Mouse (Mus musculus): ENCODE results near the gene Strip1.

GRCm38 (mm10) chr3:107664641-107665040 is 33.1 kb upstream of the Strip1 start:
- no peak for TF ChIP-seq CTCF (IDR thresholded peaks at IDR 0.05; ENCODE audit: low read depth, low read length)
- no peak for TF ChIP-seq POLR2AphosphoS5 (IDR thresholded peaks at IDR 0.05; ENCODE audit: insufficient replicate concordance, low read depth, low read length)
- TF ChIP-seq GATA1 (IDR thresholded peaks at IDR 0.05; ENCODE audit: borderline replicate concordance, low read length), result no peak
- no peak for TF ChIP-seq TAL1 (conservative IDR thresholded peaks at IDR 0.05; ENCODE audit: low read depth, low read length)

Data from G1E (cell line).